Mouse (Mus musculus): ENCODE data around the gene Hmg20b. TPM values are rescaled to one million over a fixed set of nuclear protein-coding genes. Genes with fewer than 3 reads are reported as not detected.

The Hmg20b gene
- total RNA-seq, 2 experiments from 2014 or later: 21.4 to 23.3 TPM

DNA sequence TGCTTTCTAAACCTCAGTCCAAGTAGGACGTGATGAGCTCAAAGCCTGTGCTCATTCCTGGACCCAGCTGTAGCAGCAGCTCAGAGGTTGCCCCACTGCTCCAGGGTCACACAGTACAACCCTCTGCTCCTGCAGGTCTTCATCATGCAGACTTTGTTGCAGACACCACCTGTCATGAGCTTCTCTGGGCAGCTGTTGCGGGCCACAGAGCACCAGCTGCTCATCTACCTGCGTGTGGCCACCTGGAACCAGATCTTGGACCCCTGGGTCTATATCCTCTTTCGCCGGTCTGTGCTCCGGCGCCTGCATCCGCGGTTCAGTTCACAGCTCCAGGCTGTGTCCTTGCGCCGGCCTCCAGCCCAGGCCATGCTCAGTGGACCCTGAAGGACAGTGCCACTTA, 16.0 kb downstream of the Hmg20b start:
- DNase-seq (ENCODE audit: low spot score in 2 of 2): no peak
- intact Hi-C loops (cut with DNase I): no loop called here

DNA sequence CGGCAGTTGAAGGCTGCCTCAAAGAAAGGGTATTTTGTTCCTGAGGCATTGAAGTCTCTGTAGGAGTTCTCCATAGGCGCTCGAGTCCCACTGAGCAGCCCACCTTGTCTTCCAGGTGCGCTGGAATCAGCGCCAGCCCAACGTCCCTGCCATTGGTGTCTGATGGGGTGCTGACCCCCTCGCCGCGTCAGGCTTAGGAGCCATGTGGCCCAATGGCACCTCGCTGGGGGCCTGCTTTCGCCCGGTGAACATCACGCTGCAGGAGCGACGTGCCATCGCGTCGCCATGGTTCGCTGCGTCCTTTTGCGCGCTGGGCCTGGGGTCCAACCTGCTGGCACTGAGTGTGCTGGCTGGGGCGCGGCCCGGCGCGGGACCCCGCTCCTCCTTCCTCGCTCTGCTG, 18.0 kb downstream of the Hmg20b start:
- no peak for DNase-seq (ENCODE audit: low spot score in 2 of 2)
- intact Hi-C loops (cut with DNase I): no loop called here

DNA sequence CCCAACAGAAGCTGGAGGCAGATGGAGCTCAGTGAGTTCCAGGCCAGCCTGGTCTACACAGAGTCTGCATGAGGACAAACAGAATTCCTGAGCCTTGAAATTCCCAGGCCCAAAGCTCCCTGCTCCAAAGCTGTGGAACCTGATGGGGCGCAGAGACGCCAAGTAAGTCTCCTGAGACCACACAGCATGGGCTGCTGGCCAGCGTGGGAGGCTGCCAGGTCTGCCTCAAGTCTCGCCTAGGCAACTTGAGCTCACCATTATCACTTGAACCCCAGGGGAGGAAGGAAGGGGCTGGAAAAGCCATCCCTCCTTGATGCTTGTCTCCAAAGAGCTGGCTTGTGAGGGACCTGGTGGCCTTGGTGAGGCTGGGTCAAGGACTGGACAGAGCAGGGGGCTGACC, 20.3 kb downstream of the Hmg20b start:
- intact Hi-C loops (cut with DNase I): no loop called here
- no peak for DNase-seq (ENCODE audit: low spot score in 2 of 2)

DNA sequence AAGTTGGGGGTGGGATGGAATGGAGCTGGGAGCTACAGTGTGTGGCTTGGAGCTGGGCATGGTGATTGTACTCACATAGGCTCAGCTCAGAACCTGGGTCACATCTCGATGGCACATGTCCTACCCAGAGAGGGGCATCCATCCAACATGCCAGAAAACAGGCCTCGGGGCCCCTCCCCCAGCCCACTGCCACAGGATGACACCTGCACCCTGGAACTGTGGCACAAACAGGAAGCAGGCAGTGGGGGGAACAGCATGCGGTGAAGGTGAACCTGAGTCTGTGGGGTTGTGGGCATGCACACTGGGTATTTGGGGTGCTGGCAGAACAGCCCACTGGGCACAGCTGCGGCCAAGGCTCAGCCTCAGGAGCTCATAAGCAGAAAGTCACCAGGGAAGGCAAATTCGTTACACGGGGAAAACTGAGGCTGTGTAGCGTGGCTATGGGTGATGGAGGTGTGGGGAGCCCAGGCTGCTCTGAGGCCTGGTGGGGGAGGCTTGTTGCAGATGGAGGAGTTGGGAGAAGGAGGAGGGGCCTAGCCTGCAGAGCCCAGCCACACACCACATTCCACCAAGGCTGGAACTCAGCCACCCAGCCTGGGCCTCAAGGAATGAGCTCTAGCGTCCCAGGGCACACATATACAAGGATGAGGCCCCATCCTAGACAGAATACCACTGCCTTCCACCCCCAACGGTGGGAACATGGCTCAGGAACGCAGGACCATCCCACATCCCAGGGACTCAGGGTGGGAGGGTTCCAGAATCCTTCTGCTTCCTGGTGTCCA, 20.9 kb downstream of the Hmg20b start:
- no peak for DNase-seq (ENCODE audit: low spot score in 2 of 2)
- intact Hi-C loops (cut with DNase I): no loop called here

DNA sequence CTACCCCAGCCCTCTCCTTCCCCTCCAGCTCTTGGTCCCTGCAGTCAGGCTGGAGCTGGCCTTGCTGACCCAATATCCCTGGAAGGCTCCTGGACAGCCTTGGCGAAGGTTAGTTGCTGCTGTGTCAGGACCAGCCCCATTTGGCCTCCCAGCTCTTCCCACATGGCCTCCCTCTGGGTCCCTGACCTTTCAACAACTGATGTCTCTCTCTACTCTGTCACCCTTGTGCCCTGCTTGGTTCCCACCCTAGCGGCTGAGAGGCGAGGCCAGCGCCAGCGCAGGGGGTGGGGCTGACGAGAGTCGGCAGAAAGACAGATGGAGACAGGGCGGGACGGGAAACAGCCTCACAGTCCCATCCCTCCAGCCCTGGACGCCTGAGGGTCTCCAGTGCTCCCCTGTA, 21.9 kb downstream of the Hmg20b start, which contains the start of gene Tbxa2r:
TSS of gene Tbxa2r (plus strand) at position 346 of the 400 bp plus-strand sequence.
- intact Hi-C loops (cut with DNase I): no loop called here
- no peak for DNase-seq (ENCODE audit: low spot score in 2 of 2)

DNA sequence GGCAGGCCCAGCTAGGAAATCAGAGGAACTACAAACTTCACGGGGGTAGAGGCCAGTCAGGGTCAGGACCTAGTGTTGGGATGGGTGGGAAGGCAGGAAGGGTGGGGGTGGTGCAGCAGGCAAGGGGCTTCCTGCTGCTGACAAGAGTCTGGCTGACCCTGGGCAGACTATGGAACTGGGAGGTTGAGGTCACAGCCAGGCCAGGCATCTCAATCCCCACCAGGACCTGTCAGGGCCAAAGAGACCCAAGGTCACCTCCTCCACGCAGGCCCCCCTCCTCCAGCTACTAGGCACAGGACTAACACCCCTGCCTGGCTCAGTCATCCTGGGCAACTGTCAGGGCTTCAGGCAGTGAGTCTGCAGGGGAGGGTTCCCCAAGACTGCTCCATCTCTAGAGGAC, 22.3 kb downstream of the Hmg20b start:
- no peak for DNase-seq (ENCODE audit: low spot score in 2 of 2)
- intact Hi-C loops (cut with DNase I): no loop called here

DNA sequence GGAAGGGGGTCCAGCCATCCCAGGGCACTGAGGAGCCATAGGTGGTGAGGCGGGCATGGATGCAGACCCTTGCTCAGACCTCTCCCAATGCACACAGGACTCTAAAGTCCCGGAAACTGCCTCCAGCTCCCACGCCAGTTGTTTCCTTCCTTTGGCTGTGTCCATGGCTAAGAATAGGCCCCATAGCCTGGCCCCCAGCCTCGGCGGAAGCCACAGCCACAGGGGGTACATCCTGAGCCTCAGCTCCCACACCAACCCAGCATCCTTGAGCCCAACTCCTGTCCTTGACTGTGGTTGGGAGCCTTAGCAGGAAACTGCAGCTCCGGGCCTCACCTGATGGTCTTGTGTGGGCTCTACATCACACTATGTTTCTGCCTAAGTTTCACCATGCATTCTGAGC, 23.4 kb downstream of the Hmg20b start:
- intact Hi-C loops (cut with DNase I): no loop called here
- no peak for DNase-seq (ENCODE audit: low spot score in 2 of 2)

DNA sequence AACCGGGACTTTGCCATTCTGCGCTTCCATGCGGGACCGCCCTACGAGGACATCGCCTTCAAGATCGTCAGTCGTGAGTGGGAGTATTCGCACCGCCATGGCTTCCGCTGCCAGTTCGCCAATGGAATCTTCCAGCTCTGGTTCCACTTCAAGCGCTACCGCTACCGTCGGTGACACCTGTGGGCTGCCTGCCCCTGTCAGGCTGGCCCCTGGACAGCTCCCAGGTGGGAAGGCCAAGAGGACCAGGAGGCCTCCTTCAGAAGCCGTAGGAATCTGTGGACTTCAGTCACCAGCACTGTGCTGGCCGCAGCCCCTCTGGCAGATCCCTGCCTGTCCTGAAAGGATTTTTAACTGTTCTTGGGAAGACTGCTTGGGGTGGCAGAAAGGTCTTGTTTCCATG, 24.5 kb downstream of the Hmg20b start:
- DNase-seq (ENCODE audit: low spot score in 2 of 2): no peak
- intact Hi-C loops (cut with DNase I): no loop called here

DNA sequence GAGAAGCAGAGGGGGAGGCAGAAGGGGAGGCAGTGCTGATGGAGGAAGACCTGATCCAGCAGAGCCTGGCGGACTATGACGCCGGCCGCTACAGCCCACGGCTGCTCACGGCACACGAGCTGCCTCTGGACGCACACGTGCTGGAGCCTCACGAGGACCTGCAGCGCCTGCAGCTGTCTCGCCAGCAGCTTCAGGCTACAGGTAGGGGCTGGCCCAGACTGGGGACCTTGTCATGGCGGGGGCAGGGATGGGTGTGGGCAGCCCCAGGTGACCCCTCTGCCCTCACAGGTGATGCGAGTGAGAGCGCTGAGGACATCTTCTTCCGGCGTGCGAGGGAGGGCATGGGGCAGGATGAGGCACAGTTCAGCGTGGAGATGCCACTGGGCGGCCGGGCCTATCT, 25.1 kb downstream of the Hmg20b start:
- no peak for DNase-seq (ENCODE audit: low spot score in 2 of 2)
- intact Hi-C loops (cut with DNase I): no loop called here

DNA sequence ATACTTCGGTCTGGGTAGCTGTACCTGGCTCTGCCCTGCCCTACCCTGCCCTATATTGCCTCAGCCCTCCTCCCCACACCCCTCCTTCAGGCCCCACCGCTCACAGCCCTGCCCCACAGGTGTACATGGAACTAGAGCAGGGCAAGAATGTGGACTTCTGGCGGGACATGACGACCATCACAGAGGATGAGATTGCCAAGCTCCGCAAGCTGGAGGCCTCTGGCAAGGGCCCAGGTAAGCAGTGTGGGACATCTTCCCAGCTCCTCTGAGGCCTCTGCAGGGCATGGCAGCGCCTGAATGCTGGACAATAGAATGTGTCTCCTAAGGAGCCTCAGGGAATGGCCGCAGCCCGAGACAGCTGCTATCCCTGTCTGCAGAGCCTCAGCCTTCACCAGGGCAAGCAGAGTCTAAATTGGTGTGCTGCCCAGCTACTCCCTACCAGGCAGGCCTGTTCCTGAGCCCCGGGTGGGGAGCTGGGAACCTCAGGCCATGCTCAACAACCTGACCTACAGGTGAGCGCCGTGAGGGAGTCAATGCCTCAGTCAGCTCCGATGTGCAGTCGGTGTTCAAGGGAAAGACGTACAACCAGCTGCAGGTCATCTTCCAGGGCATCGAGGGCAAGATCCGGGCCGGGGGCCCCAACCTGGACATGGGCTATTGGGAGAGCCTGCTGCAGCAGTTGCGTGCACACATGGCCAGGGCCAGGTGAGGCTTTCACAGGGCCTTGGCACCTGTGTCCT, 26.3 kb downstream of the Hmg20b start:
- intact Hi-C loops (cut with DNase I): no loop called here
- no peak for DNase-seq (ENCODE audit: low spot score in 2 of 2)

DNA sequence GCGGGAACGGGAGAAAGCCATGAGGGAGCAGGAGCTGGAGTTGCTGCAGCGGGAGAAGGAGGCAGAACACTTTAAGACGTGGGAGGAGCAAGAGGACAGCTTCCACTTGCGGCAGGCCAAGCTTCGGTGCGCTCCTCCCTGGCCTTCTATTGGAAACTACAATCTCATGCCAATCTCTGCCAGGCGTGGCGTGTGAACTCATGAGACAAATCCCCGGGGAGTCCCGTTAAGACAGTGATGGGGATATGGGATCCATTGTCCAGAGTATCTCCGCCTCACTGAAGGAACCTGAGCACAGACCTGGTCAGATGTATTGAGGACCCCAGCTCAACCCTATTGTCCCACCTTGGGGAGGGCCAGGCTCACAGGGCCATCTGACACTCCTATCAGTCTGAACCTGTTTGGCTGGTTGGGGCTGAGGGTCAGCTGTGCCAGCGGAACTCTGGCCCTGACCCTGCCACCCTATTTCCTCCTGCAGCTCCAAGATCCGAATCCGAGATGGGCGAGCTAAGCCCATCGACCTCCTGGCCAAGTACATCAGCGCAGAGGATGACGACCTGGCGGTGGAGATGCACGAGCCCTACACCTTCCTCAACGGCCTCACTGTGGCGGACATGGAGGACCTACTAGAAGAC, 27.0 kb downstream of the Hmg20b start:
- intact Hi-C loops (cut with DNase I): no loop called here
- DNase-seq (ENCODE audit: low spot score in 2 of 2): no peak

DNA sequence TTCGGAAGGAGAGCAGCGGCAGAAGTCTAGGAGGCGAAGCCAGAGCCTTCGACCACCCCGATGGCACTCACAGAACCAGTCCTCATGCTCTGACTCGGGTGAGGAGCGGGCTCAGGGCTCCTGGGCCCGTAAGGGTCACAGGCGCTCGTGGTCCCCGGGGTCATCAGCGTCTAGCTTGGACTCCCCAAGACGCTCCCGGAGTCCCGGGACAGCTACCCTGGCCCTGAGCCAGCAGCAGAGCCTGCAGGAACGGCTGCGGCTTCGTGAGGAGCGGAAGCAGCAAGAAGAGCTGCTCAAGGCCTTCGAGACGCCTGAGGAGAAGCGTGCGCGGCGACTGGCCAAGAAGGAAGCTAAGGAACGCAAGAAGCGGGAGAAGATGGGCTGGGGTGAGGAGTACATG, 27.8 kb downstream of the Hmg20b start:
- intact Hi-C loops (cut with DNase I): no loop called here

DNA sequence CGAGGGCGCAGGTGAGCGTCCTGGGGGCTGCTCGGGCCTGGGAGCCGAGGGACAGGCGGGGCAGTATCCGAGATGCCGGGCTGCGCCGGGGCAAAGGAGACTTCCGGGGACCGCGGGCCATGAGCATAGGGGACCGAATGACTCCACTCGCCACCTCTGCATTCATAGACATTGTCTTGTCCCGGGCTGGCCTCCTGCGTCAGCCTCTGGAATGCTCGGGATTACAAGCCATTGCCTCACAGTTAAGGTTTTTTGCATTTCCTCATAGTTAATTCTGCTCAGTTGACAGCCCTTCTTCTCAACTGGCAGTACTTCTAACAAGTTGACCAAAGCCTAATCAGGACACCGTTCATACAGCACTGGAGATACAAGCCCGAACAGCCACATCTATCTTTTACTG, 28.8 kb downstream of the Hmg20b start:
- no peak for DNase-seq (ENCODE audit: low spot score in 2 of 2)
- intact Hi-C loops (cut with DNase I): no loop called here

More for the DNA sequence above, 27.8 kb downstream of the Hmg20b start:
- DNase-seq (ENCODE audit: low spot score in 2 of 2): no peak

DNA sequence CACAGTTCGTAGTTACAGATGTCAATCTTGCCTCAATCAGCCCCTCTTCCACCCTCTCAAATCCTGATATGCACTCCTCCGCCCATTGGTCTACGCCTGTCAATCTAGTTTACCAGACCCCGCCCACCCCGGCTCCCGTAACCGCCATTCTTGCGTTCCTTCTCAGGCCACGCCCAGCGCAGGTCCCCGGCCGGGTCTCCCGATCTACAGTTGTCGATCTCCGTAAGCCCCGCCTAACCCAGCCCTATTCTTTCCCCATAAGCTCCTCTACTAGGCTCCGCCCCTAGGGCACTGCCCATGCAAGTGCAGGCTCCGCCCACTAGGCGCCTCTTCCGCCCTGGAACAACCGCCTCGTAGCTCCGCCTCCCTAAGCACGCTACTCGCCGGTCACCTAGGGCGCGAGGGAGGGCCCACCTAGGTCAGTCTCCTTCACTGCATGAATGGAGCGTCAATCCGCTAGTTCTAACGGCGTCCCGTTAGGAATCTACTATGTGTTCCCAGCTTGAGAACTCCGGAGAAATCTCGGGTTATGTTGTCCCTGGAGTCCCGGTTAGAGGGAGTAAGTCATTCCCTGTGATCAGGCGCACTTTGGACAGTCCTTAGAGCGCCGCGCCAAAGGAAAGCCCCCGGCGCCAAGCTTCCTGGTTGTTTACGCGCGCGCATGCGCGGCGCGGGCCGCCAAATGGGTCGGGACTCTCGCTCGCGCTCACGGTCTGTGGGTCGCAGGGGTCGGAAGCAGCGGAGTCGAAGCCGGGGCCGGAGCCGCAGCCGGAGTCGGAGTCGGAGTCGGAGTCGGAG, 29.5 kb downstream of the Hmg20b start, which contains the start of gene Cactin:
TSS of gene Cactin (plus strand) at position 554 of the 798 bp plus-strand sequence.
- intact Hi-C loops (cut with DNase I): no loop called here
- DNase-seq (ENCODE audit: low spot score in 2 of 2): peak; percentile 99 to 100

DNA sequence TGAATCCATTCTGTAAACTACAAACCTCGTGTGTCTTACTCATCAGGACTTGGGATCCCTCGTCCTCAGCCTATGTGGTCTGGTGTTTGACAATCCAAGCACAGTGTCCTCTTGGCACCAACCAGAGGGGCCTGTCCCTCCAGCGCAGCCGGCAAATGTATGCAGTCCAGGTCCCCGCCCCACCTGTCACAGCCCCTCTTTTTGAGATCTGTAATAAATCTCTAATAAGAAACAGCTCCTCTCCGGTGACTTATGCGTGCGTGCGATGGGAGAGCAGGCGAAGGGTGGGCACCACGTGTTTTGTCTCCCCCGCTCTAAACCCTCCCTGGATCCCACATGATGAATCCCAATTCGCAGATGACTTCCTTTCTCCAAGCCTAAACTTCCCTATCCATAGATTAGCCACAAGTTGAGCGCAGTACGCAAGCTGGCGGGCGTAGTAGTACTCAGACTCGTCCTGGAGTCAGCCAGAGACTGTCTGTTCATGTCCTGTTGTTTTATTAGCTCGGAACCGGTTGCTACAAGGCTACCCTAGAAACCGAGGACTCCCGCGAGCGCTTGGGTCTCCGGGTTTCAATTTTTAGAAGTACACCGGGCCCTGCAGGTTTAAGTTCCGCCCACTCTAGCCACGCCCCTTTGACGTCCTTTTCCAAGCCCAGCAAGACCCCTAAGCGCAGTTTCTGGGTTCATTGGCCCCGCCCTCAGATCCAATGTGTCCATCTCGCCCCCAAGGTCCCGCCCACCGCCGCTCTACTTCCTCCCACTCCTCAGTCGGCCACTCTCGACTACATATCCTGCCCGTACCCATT, 30.3 kb downstream of the Hmg20b start:
- no peak for DNase-seq (ENCODE audit: low spot score in 2 of 2)
- intact Hi-C loops (cut with DNase I): no loop called here

DNA sequence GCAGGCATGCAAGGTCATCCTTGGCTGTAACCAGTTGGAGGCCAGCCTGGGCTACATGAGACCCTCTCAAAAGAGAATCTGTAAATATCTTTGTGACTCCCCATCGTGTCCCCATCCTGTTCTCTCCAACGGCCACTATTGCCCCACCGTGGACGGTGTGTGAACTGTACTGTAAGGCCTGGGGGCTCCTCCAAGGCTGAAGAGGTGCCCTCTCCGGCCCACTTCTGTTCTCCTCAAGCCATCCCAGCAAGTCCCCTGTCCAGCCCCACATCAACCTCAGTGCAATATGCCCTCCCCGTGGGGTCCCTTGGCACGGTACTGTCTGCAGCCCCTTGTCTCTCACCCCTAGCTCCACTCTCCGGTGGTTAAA, 31.0 kb downstream of the Hmg20b start:
- no peak for DNase-seq (ENCODE audit: low spot score in 2 of 2)
- intact Hi-C loops (cut with DNase I): no loop called here

DNA sequence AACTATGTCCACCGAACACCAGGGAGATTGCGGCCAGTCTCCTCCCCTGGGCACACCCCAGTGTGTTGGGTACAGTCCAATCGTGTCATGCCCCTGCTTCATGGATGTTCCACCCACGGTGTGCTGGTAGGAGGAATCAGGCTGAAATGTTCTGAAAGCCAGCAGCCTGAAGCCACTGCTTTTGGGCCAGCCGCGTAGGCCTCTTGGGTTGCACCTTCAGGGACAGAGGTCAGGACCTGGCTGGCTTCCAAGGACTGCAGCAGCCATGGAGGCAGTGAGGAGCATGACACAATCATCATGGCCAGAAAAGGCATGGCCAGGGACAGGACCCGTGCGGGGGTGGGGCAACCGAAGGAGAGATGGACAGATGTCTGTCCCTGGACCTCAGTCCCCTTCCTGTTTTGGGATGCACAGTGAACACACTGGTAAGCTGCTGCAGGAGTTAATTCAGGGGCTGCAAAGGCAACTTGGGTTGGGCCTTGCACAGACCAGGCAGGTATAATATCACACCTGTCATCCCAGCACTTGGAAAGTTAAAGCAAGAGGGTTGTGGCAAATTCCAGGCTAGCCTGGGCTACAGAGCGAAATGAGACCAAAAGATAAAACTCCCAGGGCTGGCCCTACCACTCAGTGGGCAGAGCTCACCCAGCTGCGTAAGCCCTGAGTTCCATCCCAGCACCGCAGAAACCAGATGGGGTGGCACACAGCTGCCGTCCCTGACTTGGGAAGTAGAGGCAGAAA, 31.5 kb downstream of the Hmg20b start:
- intact Hi-C loops (cut with DNase I): no loop called here
- DNase-seq (ENCODE audit: low spot score in 2 of 2): no peak

DNA sequence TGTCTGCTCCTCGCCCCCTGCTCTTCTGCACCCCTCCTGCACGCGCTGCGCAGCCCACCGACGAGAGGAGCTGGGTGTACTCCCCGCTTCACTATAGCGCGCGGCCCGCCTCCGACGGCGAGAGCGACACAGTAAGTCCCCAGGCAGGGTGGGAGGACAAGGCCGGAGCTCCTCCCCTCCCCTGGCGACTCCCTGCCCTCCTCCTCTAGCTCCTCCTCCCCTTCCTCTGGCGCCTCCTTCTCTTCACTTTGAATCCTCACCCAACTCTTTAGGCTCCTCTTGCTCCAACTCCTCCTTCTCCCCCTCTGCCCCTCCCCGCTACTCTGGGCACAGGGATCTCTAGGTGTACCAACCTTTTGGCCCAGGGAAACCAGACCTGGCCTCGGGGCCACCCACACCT, 33.0 kb downstream of the Hmg20b start:
- intact Hi-C loops (cut with DNase I): no loop called here

More for the DNA sequence above, 33.0 kb downstream of the Hmg20b start:
- DNase-seq (ENCODE audit: low spot score in 2 of 2): no peak
